Mouse (Mus musculus) lung, adult 2 months (tissue): ENCODE data around the gene Casp14.

Experiments
- CTCF ChIP-seq: fragments of 200-500 bp; IDR thresholded peaks from 2 replicates; pipeline ENCODE4 v1.5.1; 2011; ENCODE audit warnings: mild to moderate bottlenecking, low read length, control low read depth; ENCODE audit not compliant: insufficient read depth
- POLR2A ChIP-seq: fragments of 200-500 bp; IDR thresholded peaks from 2 replicates; pipeline ENCODE4 v1.6.1; 2011; ENCODE audit warnings: low read depth, mild to moderate bottlenecking, control low read depth, low read length, borderline replicate concordance; ENCODE audit errors: extremely low read depth

- TF ChIP-seq CTCF (no peak), POLR2A (no peak)
Measured at GRCm38 (mm10) chr10:78664546-78664945, 53.5 kb downstream of the Casp14 start.
